Comparison of ENCODE assay signal across 9 mouse cellular contexts in the genomic region with DNA sequence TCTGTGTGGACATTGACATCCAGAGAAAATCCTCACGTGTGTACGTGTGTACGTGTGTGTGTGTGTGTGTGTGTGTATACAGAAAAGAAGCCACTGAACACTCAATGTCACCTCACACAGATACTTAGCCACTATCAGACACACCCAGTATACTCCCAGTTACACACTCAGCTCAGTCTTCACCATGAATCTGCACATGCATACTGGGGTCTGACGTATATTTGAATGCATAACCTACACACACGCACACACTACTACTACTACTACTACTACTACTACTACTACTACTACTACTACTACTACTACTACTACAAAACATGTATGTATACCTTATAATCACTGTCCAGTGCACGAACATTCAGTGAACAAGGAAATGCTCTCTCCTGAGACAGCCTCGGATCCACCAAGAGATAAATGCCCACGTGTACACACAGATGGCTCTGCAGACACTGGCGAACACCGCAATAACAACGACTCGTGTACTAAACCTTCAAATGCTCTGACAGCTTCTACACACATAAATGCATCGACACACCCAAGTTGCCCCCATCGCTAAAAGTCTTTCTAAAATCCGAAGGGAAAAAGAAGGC. TPM values are rescaled to one million over a fixed set of nuclear protein-coding genes. Genes with fewer than 3 reads are reported as not detected.
A peak's percentile ranks its signal among the peaks of the same experiment; 100 is the strongest.
DNase-seq lines count a peak whose midpoint lies in the region; ATAC-seq lines count a peak whose summit lies in the region.
"Had no signal": no experiment of that assay in that cellular context is flagged by ENCODE, and none has a peak within 500 bp of the region (broad histone marks: within the 10 kb centered on the region; RNA-seq: fewer than 3 reads in every experiment).

No protein-coding gene starts in this region.

- H3K9ac ChIP-seq in kidney, embryonic 15.5 days: no peak overlapping the region
- peak overlapping the region; percentile 5; the same call in 1 of the 2 replicates for H3K9ac ChIP-seq in embryonic facial prominence, embryonic 12.5 days
- H3K9ac ChIP-seq in hindbrain, embryonic 13.5 days: peak overlapping the region; percentile 65
- peak overlapping the region; percentile 44; the same call in 1 of the 2 replicates for H3K9ac ChIP-seq in midbrain, embryonic 14.5 days (replicated peaks; ENCODE audit: low read length)
- H3K9ac ChIP-seq: liver, embryonic 15.5 days had no signal

- H3K27me3 ChIP-seq in kidney, embryonic 15.5 days: no peaks in the 10 kb centered on the region
- peaks cover 5% of the 10 kb centered on the region; the same call in 1 of the 2 replicates for H3K27me3 ChIP-seq in embryonic facial prominence, embryonic 12.5 days
- H3K27me3 ChIP-seq in hindbrain, embryonic 13.5 days: 0 out of 2 replicates have a peak, but pooled peaks cover 9% of the 10 kb centered on the region
- H3K27me3 ChIP-seq in midbrain, embryonic 14.5 days (ENCODE audit: control insufficient read depth, insufficient read depth, low read length): no peaks in the 10 kb centered on the region

- no peak overlapping the region for H3K27ac ChIP-seq in kidney, embryonic 15.5 days
- no peak overlapping the region for H3K27ac ChIP-seq in embryonic facial prominence, embryonic 12.5 days
- no peak overlapping the region for H3K27ac ChIP-seq in hindbrain, embryonic 13.5 days
- no peak overlapping the region for H3K27ac ChIP-seq in midbrain, embryonic 14.5 days (replicated peaks; ENCODE audit: low read depth, low read length)
- H3K27ac ChIP-seq: liver, embryonic 15.5 days had no signal

- H3K4me2 ChIP-seq in kidney, embryonic 15.5 days: peak overlapping the region; percentile 62
- H3K4me2 ChIP-seq in embryonic facial prominence, embryonic 12.5 days (replicated peaks): peak overlapping the region; percentile 58
- H3K4me2 ChIP-seq in hindbrain, embryonic 13.5 days: peak overlapping the region; percentile 63
- H3K4me2 ChIP-seq in midbrain, embryonic 14.5 days (ENCODE audit: low read length): peak overlapping the region; percentile 62

- no peaks in the 10 kb centered on the region for H3K9me3 ChIP-seq in kidney, embryonic 15.5 days (replicated peaks)
- no peaks in the 10 kb centered on the region for H3K9me3 ChIP-seq in embryonic facial prominence, embryonic 12.5 days
- no peaks in the 10 kb centered on the region for H3K9me3 ChIP-seq in hindbrain, embryonic 13.5 days
- H3K9me3 ChIP-seq in midbrain, embryonic 14.5 days (ENCODE audit: control insufficient read depth, low read length): no peaks in the 10 kb centered on the region
- H3K9me3 ChIP-seq: liver, embryonic 15.5 days had no signal

- WGBS in kidney, embryonic 15.5 days: 54% methylated on average over 15 of the region's 15 CpGs
- WGBS in embryonic facial prominence, embryonic 12.5 days: 55% methylated on average over 15 of the region's 15 CpGs
- 51% methylated on average over 15 of the region's 15 CpGs for WGBS in hindbrain, embryonic 13.5 days
- whole genome bisulfite sequencing in midbrain, embryonic 14.5 days: 46% methylated on average over 15 of the region's 15 CpGs

- ATAC-seq in kidney, embryonic 15.5 days (replicated peaks; ENCODE audit: low FRiP score): no peak
- ATAC-seq in embryonic facial prominence, embryonic 12.5 days (ENCODE audit: insufficient number of reproducible peaks, insufficient read depth, low FRiP score, low TSS enrichment): no peak
- ATAC-seq in hindbrain, embryonic 13.5 days (ENCODE audit: low FRiP score): peak; percentile 56
- ATAC-seq in midbrain, embryonic 14.5 days (ENCODE audit: low FRiP score, low TSS enrichment): no peak

- no peak for DNase-seq in kidney, postnatal 14 days
- no peak for DNase-seq in midbrain, embryonic 14.5 days
- DNase-seq in B cell, adult 2 months: no peak
- DNase-seq in layer of hippocampus, adult 9-10 months (ENCODE audit: low spot score): no peak
- DNase-seq in spleen, postnatal 36 days (ENCODE audit: low spot score in 2 of 2): no peak

- H3K36me3 ChIP-seq in kidney, embryonic 15.5 days: no peaks in the 10 kb centered on the region
- no peaks in the 10 kb centered on the region for H3K36me3 ChIP-seq in embryonic facial prominence, embryonic 12.5 days
- H3K36me3 ChIP-seq in hindbrain, embryonic 13.5 days: no peaks in the 10 kb centered on the region
- no peaks in the 10 kb centered on the region for H3K36me3 ChIP-seq in midbrain, embryonic 14.5 days (ENCODE audit: control insufficient read depth, insufficient read depth, low read length)
- H3K36me3 ChIP-seq: liver, embryonic 15.5 days had no signal

- H3K4me1 ChIP-seq in kidney, embryonic 15.5 days: peaks cover 33% of the 10 kb centered on the region
- H3K4me1 ChIP-seq in embryonic facial prominence, embryonic 12.5 days: peaks cover 9% of the 10 kb centered on the region
- peaks cover 16% of the 10 kb centered on the region for H3K4me1 ChIP-seq in hindbrain, embryonic 13.5 days (replicated peaks)
- peaks cover 13% of the 10 kb centered on the region for H3K4me1 ChIP-seq in midbrain, embryonic 14.5 days (ENCODE audit: control insufficient read depth, insufficient read depth, low read length)

- H3K4me3 ChIP-seq in kidney, embryonic 15.5 days (replicated peaks): peak overlapping the region; percentile 36
- peak overlapping the region; percentile 25 for H3K4me3 ChIP-seq in embryonic facial prominence, embryonic 12.5 days
- peak overlapping the region; percentile 33 for H3K4me3 ChIP-seq in hindbrain, embryonic 13.5 days
- H3K4me3 ChIP-seq in midbrain, embryonic 14.5 days (replicated peaks; ENCODE audit: low read depth, low read length): peak overlapping the region; percentile 27
- H3K4me3 ChIP-seq: liver, embryonic 15.5 days had no signal

RNA-seq across cellular contexts. Expression of a gene that starts 0.3 kb away (rescaled TPM):
- polyA plus RNA-seq in kidney, embryonic 15.5 days (2015; fragmentation: Nextera tagmentation; extraction: Ambion mirVana): 14.9 and 19.8 TPM in 2 replicates
- 6.8 and 7.3 TPM in 2 replicates for polyA plus RNA-seq in embryonic facial prominence, embryonic 12.5 days (2016; fragmentation: Nextera tagmentation; extraction: Ambion mirVana)
- 8.0 and 8.3 TPM in 2 replicates for polyA plus RNA-seq in hindbrain, embryonic 13.5 days (2015; fragmentation: Nextera tagmentation; extraction: Ambion mirVana)
- polyA plus RNA-seq in midbrain, embryonic 14.5 days (2014; fragmentation: Nextera tagmentation; extraction: Ambion mirVana): 4.8 and 7.9 TPM in 2 replicates

RNA-seq across cellular contexts. Expression of a gene that starts 40.2 kb away (rescaled TPM):
- 59.6 and 61.8 TPM in 2 replicates for polyA plus RNA-seq in kidney, embryonic 15.5 days (2015; fragmentation: Nextera tagmentation; extraction: Ambion mirVana)
- 60.2 and 63.5 TPM in 2 replicates for polyA plus RNA-seq in embryonic facial prominence, embryonic 12.5 days (2016; fragmentation: Nextera tagmentation; extraction: Ambion mirVana)
- 71.0 and 71.5 TPM in 2 replicates for polyA plus RNA-seq in hindbrain, embryonic 13.5 days (2015; fragmentation: Nextera tagmentation; extraction: Ambion mirVana)
- 64.1 and 68.6 TPM in 2 replicates for polyA plus RNA-seq in midbrain, embryonic 14.5 days (2014; fragmentation: Nextera tagmentation; extraction: Ambion mirVana)

RNA-seq across cellular contexts. Expression of a gene that starts 47.7 kb away (rescaled TPM):
- polyA plus RNA-seq in kidney, embryonic 15.5 days (2015; fragmentation: Nextera tagmentation; extraction: Ambion mirVana): 100 and 113 TPM in 2 replicates
- polyA plus RNA-seq in embryonic facial prominence, embryonic 12.5 days (2016; fragmentation: Nextera tagmentation; extraction: Ambion mirVana): 101 and 105 TPM in 2 replicates
- polyA plus RNA-seq in hindbrain, embryonic 13.5 days (2015; fragmentation: Nextera tagmentation; extraction: Ambion mirVana): 51.3 and 56.9 TPM in 2 replicates
- 50.3 and 51.8 TPM in 2 replicates for polyA plus RNA-seq in midbrain, embryonic 14.5 days (2014; fragmentation: Nextera tagmentation; extraction: Ambion mirVana)

RNA-seq across cellular contexts. Expression of a gene that starts 54.9 kb away (rescaled TPM):
- polyA plus RNA-seq in kidney, embryonic 15.5 days (2015; fragmentation: Nextera tagmentation; extraction: Ambion mirVana): 27.0 and 29.2 TPM in 2 replicates
- polyA plus RNA-seq in embryonic facial prominence, embryonic 12.5 days (2016; fragmentation: Nextera tagmentation; extraction: Ambion mirVana): 22.7 and 23.6 TPM in 2 replicates
- 18.5 and 20.8 TPM in 2 replicates for polyA plus RNA-seq in hindbrain, embryonic 13.5 days (2015; fragmentation: Nextera tagmentation; extraction: Ambion mirVana)
- 11.7 and 16.2 TPM in 2 replicates for polyA plus RNA-seq in midbrain, embryonic 14.5 days (2014; fragmentation: Nextera tagmentation; extraction: Ambion mirVana)
